Mouse (Mus musculus): ENCODE measurements around the gene Ifit3b. TPM values are rescaled to one million over a fixed set of nuclear protein-coding genes. Genes with fewer than 3 reads are reported as not detected.
"Not testable (repeated sequence)": the region's sequence is repeated elsewhere in the genome, so short reads cannot be mapped to it uniquely, and the experiment has no call there.

Ifit3b gene
- total RNA-seq, 2 experiments from 2014 or later = not detected

GRCm38 (mm10) chr19:34605472-34605871, 2.3 kb upstream of the Ifit3b start:
- ATAC-seq (replicated peaks; ENCODE audit: poor library complexity) = no peak

GRCm38 (mm10) chr19:34610118-34610517, 2.3 kb downstream of the Ifit3b start:
- not testable (repeated sequence) for ATAC-seq (replicated peaks; ENCODE audit: poor library complexity)

- ATAC-seq (replicated peaks; ENCODE audit: poor library complexity) = not testable (repeated sequence)
Measured at GRCm38 (mm10) chr19:34612243-34613001, 4.7 kb downstream of the Ifit3b start.

- ATAC-seq (replicated peaks; ENCODE audit: poor library complexity) = no peak
Measured at GRCm38 (mm10) chr19:34620871-34621270, 13.1 kb downstream of the Ifit3b start.

- no peak for ATAC-seq (replicated peaks; ENCODE audit: poor library complexity)
Measured at GRCm38 (mm10) chr19:34623781-34624180, 16.0 kb downstream of the Ifit3b start.

GRCm38 (mm10) chr19:34624663-34625062, 16.9 kb downstream of the Ifit3b start:
- ATAC-seq (replicated peaks; ENCODE audit: poor library complexity) = peak; percentile 83

- ATAC-seq (replicated peaks; ENCODE audit: poor library complexity) = no peak
Measured at GRCm38 (mm10) chr19:34627496-34627895, 19.7 kb downstream of the Ifit3b start.

- ATAC-seq (replicated peaks; ENCODE audit: poor library complexity) = no peak
Measured at GRCm38 (mm10) chr19:34631487-34631886, 23.7 kb downstream of the Ifit3b start.

- peak; percentile 84 for ATAC-seq (replicated peaks; ENCODE audit: poor library complexity)
Measured at GRCm38 (mm10) chr19:34633484-34633883, 25.7 kb downstream of the Ifit3b start.

GRCm38 (mm10) chr19:34636933-34637557, 29.3 kb downstream of the Ifit3b start:
- ATAC-seq (replicated peaks; ENCODE audit: poor library complexity) = peak; percentile 78

- peak; percentile 83 for ATAC-seq (replicated peaks; ENCODE audit: poor library complexity)
Measured at GRCm38 (mm10) chr19:34640623-34641022, 32.9 kb downstream of the Ifit3b start, which contains the start of the genes Ifit1bl2 and Ifit1. TSS of gene Ifit1bl2 (minus strand) at chr19:34640743. TSS of gene Ifit1 (plus strand) at chr19:34640871.

GRCm38 (mm10) chr19:34642616-34643015, 34.8 kb downstream of the Ifit3b start:
- ATAC-seq (replicated peaks; ENCODE audit: poor library complexity) = no peak

- ATAC-seq (replicated peaks; ENCODE audit: poor library complexity) = not testable (repeated sequence)
Measured at GRCm38 (mm10) chr19:34647630-34648029, 39.9 kb downstream of the Ifit3b start.

- ATAC-seq (replicated peaks; ENCODE audit: poor library complexity) = peak; percentile 26; the same call in 1 of the 2 replicates
Measured at GRCm38 (mm10) chr19:34650276-34650675, 42.5 kb downstream of the Ifit3b start.

- ATAC-seq (replicated peaks; ENCODE audit: poor library complexity) = peak; percentile 39; the same call in 1 of the 2 replicates
Measured at GRCm38 (mm10) chr19:34650997-34651396, 43.2 kb downstream of the Ifit3b start.

- ATAC-seq (replicated peaks; ENCODE audit: poor library complexity) = no peak
Measured at GRCm38 (mm10) chr19:34655227-34655805, 47.5 kb downstream of the Ifit3b start.

GRCm38 (mm10) chr19:34656511-34657298, 48.9 kb downstream of the Ifit3b start:
- peak; percentile 99 for ATAC-seq (replicated peaks; ENCODE audit: poor library complexity)

GRCm38 (mm10) chr19:34662067-34662507, 54.3 kb downstream of the Ifit3b start:
- ATAC-seq (replicated peaks; ENCODE audit: poor library complexity) = peak; percentile 95

- 0 out of 2 replicates have a peak, but pooled peaks have one; percentile 23 for ATAC-seq (replicated peaks; ENCODE audit: poor library complexity)
Measured at GRCm38 (mm10) chr19:34662740-34663139, 55.0 kb downstream of the Ifit3b start.
